Mouse (Mus musculus) limb, embryonic 14.5 days (tissue): ENCODE results near the gene Depdc1b. TPM values are rescaled to one million over a fixed set of nuclear protein-coding genes. Genes with fewer than 3 reads are reported as not detected.

Source experiments
- ATAC-seq: fragments of 200-750 bp; cut with Nextera tagmentation; 2 replicates; pipeline ENCODE4 v1.8.0; 2017; ENCODE audit warnings: low read depth, moderate number of reproducible peaks, moderate TSS enrichment; ENCODE audit not compliant: low FRiP score
- DNase-seq: peaks from one replicate; pipeline ENCODE4 v3.0.0-alpha.2; 2015; ENCODE audit warnings: low spot score
- H3K27ac ChIP-seq: fragments of 300-500 bp; sonication (generic); replicated peaks from 2 replicates; pipeline ENCODE4 v1.5.1; 2014; ENCODE audit warnings: low read depth, mild to moderate bottlenecking, low read length, moderate library complexity, mixed read lengths
- H3K27me3 ChIP-seq: fragments of 300-500 bp; sonication (generic); 2 replicates; pipeline ENCODE4 v1.6.1; 2014; ENCODE audit warnings: low read length, mixed read lengths; ENCODE audit not compliant: control insufficient read depth, insufficient read depth
- H3K36me3 ChIP-seq: fragments of 300-500 bp; sonication (generic); 2 replicates; pipeline ENCODE4 v1.6.1; 2014; ENCODE audit warnings: mild to moderate bottlenecking, low read length, moderate library complexity, mixed read lengths; ENCODE audit not compliant: control insufficient read depth, insufficient read depth
- H3K4me1 ChIP-seq: fragments of 300-500 bp; sonication (generic); 2 replicates; pipeline ENCODE4 v1.6.1; 2014; ENCODE audit warnings: antibody characterized with exemption, low read length, mixed read lengths; ENCODE audit not compliant: control insufficient read depth, insufficient read depth
- H3K4me2 ChIP-seq: fragments of 300-500 bp; sonication (generic); replicated peaks from 2 replicates; pipeline ENCODE4 v1.6.1; 2014; ENCODE audit warnings: low read depth, mild to moderate bottlenecking, low read length, moderate library complexity; ENCODE audit not compliant: severe bottlenecking
- H3K4me3 ChIP-seq: fragments of 300-500 bp; sonication (generic); replicated peaks from 2 replicates; pipeline ENCODE4 v1.5.1; 2014; ENCODE audit warnings: low read length
- H3K9ac ChIP-seq: fragments of 300-500 bp; sonication (generic); 2 replicates; pipeline ENCODE4 v1.6.1; 2014; ENCODE audit warnings: mild to moderate bottlenecking, low read depth, low read length, moderate library complexity; ENCODE audit not compliant: severe bottlenecking
- H3K9me3 ChIP-seq: fragments of 300-500 bp; sonication (generic); 2 replicates; pipeline ENCODE4 v1.6.1; 2016; ENCODE audit warnings: low read length; ENCODE audit not compliant: control insufficient read depth
- POLR2A ChIP-seq: fragments of 200-500 bp; IDR thresholded peaks from 2 replicates; pipeline ENCODE4 v1.8.0; 2012; ENCODE audit warnings: inconsistent platforms, mild to moderate bottlenecking, moderate library complexity, borderline replicate concordance; ENCODE audit not compliant: insufficient read depth, insufficient read length; ENCODE audit errors: extremely low read depth
- WGBS: fragments of 180-500 bp; shearing (Covaris S2); extraction: QIAGEN DNeasy Blood & Tissue Kit; methylation state at CpG from one replicate; pipeline ENCODE4 v1.1.7; 2014; 5-methylcytosine and 5-hydroxymethylcytosine counted together
- polyA plus RNA-seq, 2 experiments: library from polyadenylated mRNA; depleted of rRNA in 1 of 2; stranded (reverse) in 1 of 2; unstranded in 1 of 2; fragments of >200 nt; fragmentation: Nextera tagmentation in 1 of 2; extraction: Ambion mirVana in 1 of 2; gene quantifications; 2 replicates each; pipeline versions ENCODE4 v1.2.1 to v1.2.3; 2012 to 2014

The Depdc1b gene
- polyA plus RNA-seq, 2 experiments, result 6.4 to 7.1 TPM

- H3K9ac ChIP-seq, result no peak overlapping the region
- H3K27me3 ChIP-seq, result no peaks in the 10 kb centered on the region
- H3K4me2 ChIP-seq, result no peak overlapping the region
- H3K4me3 ChIP-seq, result no peak overlapping the region
- ATAC-seq, result no peak
- H3K4me1 ChIP-seq, result no peaks in the 10 kb centered on the region
- no peaks in the 10 kb centered on the region for H3K36me3 ChIP-seq
- no peak overlapping the region for H3K27ac ChIP-seq
- no peak for TF ChIP-seq POLR2A
- no peak for DNase-seq
- WGBS, result 56% methylated on average over 1 of the region's 1 CpGs
- no peaks in the 10 kb centered on the region for H3K9me3 ChIP-seq
These were observed 122.9 kb downstream of the Depdc1b start for GRCm38 (mm10) chr13:108439012-108439411.

- Histone ChIP-seq H3K4me3 (no peak overlapping the region), H3K27me3 (no peaks in the 10 kb centered on the region), H3K4me1 (peaks cover 2% of the 10 kb centered on the region), H3K36me3 (no peaks in the 10 kb centered on the region), H3K4me2 (no peak overlapping the region), H3K27ac (no peak overlapping the region), H3K9ac (no peak overlapping the region), H3K9me3 (no peaks in the 10 kb centered on the region)
- no peak for TF ChIP-seq POLR2A
- DNase-seq (no peak), ATAC-seq (no peak)
- 57% methylated on average over 11 of the region's 11 CpGs for WGBS
These were observed 132.3 kb downstream of the Depdc1b start for GRCm38 (mm10) chr13:108448348-108448931.

GRCm38 (mm10) chr13:108449116-108450097, 133.3 kb downstream of the Depdc1b start, which contains the start of gene Pde4d:
Gene Pde4d (plus strand): TSS chr13:108449948.
- Histone ChIP-seq H3K9me3 (no peaks in the 10 kb centered on the region), H3K27me3 (no peaks in the 10 kb centered on the region), H3K4me3 (no peak within 1 kb of the TSS), H3K36me3 (no peaks in the 10 kb centered on the region), H3K27ac (no peak within 1 kb of the TSS), H3K9ac (no peak within 1 kb of the TSS), H3K4me2 (no peak within 1 kb of the TSS), H3K4me1 (peaks cover 2% of the 10 kb centered on the region)
- ATAC-seq (no peak), DNase-seq (no peak)
- TF ChIP-seq POLR2A, result no peak
- WGBS, result 18% methylated on average over 10 of the region's 10 CpGs

- H3K27me3 ChIP-seq, result no peaks in the 10 kb centered on the region
- WGBS, result 77% methylated on average over 2 of the region's 2 CpGs
- no peak overlapping the region for H3K4me2 ChIP-seq
These were observed 135.0 kb downstream of the Depdc1b start for GRCm38 (mm10) chr13:108451122-108451521.

GRCm38 (mm10) chr13:108453064-108453919, 137.2 kb downstream of the Depdc1b start:
- H3K4me1 ChIP-seq, result peaks cover 2% of the 10 kb centered on the region
- DNase-seq, result peak; percentile 25
- H3K27me3 ChIP-seq, result no peaks in the 10 kb centered on the region
- no peak overlapping the region for H3K4me3 ChIP-seq
- H3K36me3 ChIP-seq, result no peaks in the 10 kb centered on the region
- H3K9me3 ChIP-seq, result no peaks in the 10 kb centered on the region
- no peak overlapping the region for H3K4me2 ChIP-seq
- H3K27ac ChIP-seq, result no peak overlapping the region
- ATAC-seq, result no peak
- H3K9ac ChIP-seq, result no peak overlapping the region
- 73% methylated on average over 6 of the region's 6 CpGs for WGBS
- no peak for TF ChIP-seq POLR2A

More at GRCm38 (mm10) chr13:108451122-108451521, 135.0 kb downstream of the Depdc1b start:
- Histone ChIP-seq H3K9ac (no peak overlapping the region), H3K36me3 (no peaks in the 10 kb centered on the region), H3K4me1 (peaks cover 2% of the 10 kb centered on the region), H3K9me3 (no peaks in the 10 kb centered on the region), H3K27ac (no peak overlapping the region), H3K4me3 (no peak overlapping the region)
- DNase-seq, result no peak
- ATAC-seq, result no peak
- no peak for TF ChIP-seq POLR2A

Other genes starting within 250 kb of the Depdc1b start
- gene Ndufaf2, start 157.7 kb upstream of the Depdc1b start, polyA plus RNA-seq (2012; rRNA removed), result 20.2 and 46.1 TPM in 2 replicates
- 63.9 and 67.6 TPM in 2 replicates for gene Ndufaf2, start 157.7 kb upstream of the Depdc1b start, polyA plus RNA-seq (2014; fragmentation: Nextera tagmentation; extraction: Ambion mirVana)
- 16.1 and 17.3 TPM in 2 replicates for gene Ercc8, start 157.6 kb upstream of the Depdc1b start, polyA plus RNA-seq (2012; rRNA removed)
- 20.1 and 24.2 TPM in 2 replicates for gene Ercc8, start 157.6 kb upstream of the Depdc1b start, polyA plus RNA-seq (2014; fragmentation: Nextera tagmentation; extraction: Ambion mirVana)
- gene Elovl7, start 101.9 kb upstream of the Depdc1b start, polyA plus RNA-seq (2012; rRNA removed), result 0.91 and 1.4 TPM in 2 replicates
- 4.8 TPM in 2 replicates for gene Elovl7, start 101.9 kb upstream of the Depdc1b start, polyA plus RNA-seq (2014; fragmentation: Nextera tagmentation; extraction: Ambion mirVana)
- 11.7 and 13.0 TPM in 2 replicates for gene Pde4d, start 133.6 kb downstream of the Depdc1b start, polyA plus RNA-seq (2012; rRNA removed)
- gene Pde4d, start 133.6 kb downstream of the Depdc1b start, polyA plus RNA-seq (2014; fragmentation: Nextera tagmentation; extraction: Ambion mirVana), result 14.6 and 17.3 TPM in 2 replicates